Mouse (Mus musculus) C2C12 (cell line): ENCODE results near the gene Smn1.

Source experiments
- CEBPB ChIP-seq: IDR thresholded peaks from one replicate; pipeline ENCODE4 v1.6.1; 2011; ENCODE audit warnings: low read depth, mild to moderate bottlenecking, control low read depth, moderate library complexity
- CTCF ChIP-seq: IDR thresholded peaks from one replicate; pipeline ENCODE4 v1.5.1; 2011; ENCODE audit not compliant: control insufficient read depth, insufficient read depth, insufficient read length
- MYOG ChIP-seq: IDR thresholded peaks from one replicate; pipeline ENCODE4 v1.6.1; 2011; ENCODE audit not compliant: control insufficient read depth, insufficient read length; ENCODE audit errors: extremely low read depth
- USF1 ChIP-seq: IDR thresholded peaks from one replicate; pipeline ENCODE4 v1.6.1; 2011; ENCODE audit warnings: low read depth, mild to moderate bottlenecking, control low read depth, moderate library complexity

DNA sequence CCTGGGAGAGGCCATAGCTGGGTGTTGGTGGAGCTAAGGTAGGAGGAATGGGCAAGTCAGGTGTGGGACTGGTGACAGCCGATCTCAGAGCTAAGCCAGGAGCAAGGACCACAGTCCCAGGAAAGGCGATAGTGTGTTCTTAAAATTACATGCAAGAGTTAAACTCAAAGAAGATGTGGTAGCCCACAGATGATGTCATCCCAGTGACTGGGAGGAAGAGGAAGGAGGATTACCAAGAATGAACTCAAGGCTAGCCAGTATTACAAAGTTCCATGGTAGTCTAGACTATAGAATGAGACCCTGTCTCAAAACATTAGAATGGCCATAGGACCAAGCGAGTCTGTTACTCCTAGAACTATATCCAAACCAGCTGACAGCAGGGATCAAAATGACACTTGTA, 32.0 kb downstream of the Smn1 start:
- TF ChIP-seq CTCF (no peak), MYOG (no peak), USF1 (no peak), CEBPB (no peak)
